Mouse (Mus musculus): ENCODE results near the gene Ntrk2. TPM values are rescaled to one million over a fixed set of nuclear protein-coding genes. Genes with fewer than 3 reads are reported as not detected.

Gene Ntrk2
- total RNA-seq, 2 experiments from 2014 or later: 13.0 to 15.1 TPM

Other genes with a start within 250 kb of the Ntrk2 start
- gene Slc28a3, start 195.7 kb upstream of the Ntrk2 start, total RNA-seq (2021): not detected

Measured in gastrocnemius, postnatal 10 days (tissue).